Mouse (Mus musculus) C2C12 (cell line): Measurements from ENCODE around the gene Smyd1.
"Not testable (repeated sequence)": the region's sequence is repeated elsewhere in the genome, so short reads cannot be mapped to it uniquely, and the experiment has no call there.

Experiments
- CEBPB ChIP-seq: IDR thresholded peaks from one replicate; pipeline ENCODE4 v1.6.1; 2011; ENCODE audit warnings: low read depth, mild to moderate bottlenecking, control low read depth, moderate library complexity
- CTCF ChIP-seq: IDR thresholded peaks from one replicate; pipeline ENCODE4 v1.5.1; 2011; ENCODE audit not compliant: control insufficient read depth, insufficient read depth, insufficient read length
- FOSL1 ChIP-seq: IDR thresholded peaks from one replicate; pipeline ENCODE4 v1.8.0; 2011; ENCODE audit warnings: mild to moderate bottlenecking, low read length; ENCODE audit not compliant: poor library complexity, insufficient read depth, severe bottlenecking
- MAX ChIP-seq: IDR thresholded peaks from one replicate; pipeline ENCODE4 v1.6.1; 2011; ENCODE audit warnings: mild to moderate bottlenecking, control low read depth
- MYOD1 ChIP-seq: IDR thresholded peaks from one replicate; pipeline ENCODE4 v1.6.1; 2011; ENCODE audit warnings: low read depth; ENCODE audit not compliant: control insufficient read depth, insufficient read length
- MYOG ChIP-seq: IDR thresholded peaks from one replicate; pipeline ENCODE4 v1.6.1; 2011; ENCODE audit not compliant: control insufficient read depth, insufficient read length; ENCODE audit errors: extremely low read depth
- USF1 ChIP-seq: IDR thresholded peaks from one replicate; pipeline ENCODE4 v1.6.1; 2011; ENCODE audit warnings: low read depth, mild to moderate bottlenecking, control low read depth, moderate library complexity

DNA sequence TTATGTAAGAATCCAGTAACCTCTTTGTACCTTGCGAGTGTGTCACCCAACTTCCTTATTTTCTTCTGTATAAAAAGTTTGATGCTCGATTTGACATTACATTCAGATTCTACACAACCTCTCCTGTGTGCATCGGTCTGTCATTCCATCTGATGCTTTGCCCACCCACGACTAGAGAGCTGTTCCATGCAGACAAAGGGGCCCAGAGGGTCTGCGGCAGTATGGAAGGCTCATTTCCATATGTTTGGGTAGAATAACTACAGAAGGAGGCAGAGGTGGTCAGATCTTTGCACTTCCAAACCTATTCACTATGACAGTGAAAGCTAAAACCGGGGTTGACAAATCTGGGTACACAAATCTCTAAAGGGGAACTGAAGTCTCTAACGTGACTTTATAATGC, 54.4 kb downstream of the Smyd1 start:
- TF ChIP-seq CTCF, MAX, CEBPB, FOSL1, USF1, MYOD1, MYOG: not testable (repeated sequence)
